Mouse (Mus musculus) bone marrow macrophage, adult 2 months (primary cell): ENCODE data around the gene Gm20431.

Experiments used
- CTCF ChIP-seq: IDR thresholded peaks from 2 replicates; pipeline ENCODE4 v1.5.1; 2012; ENCODE audit warnings: low read depth, mild to moderate bottlenecking, low read length, moderate library complexity
- POLR2A ChIP-seq: IDR thresholded peaks from 2 replicates; pipeline ENCODE4 v1.6.1; 2012; ENCODE audit warnings: mild to moderate bottlenecking, low read depth, low read length, borderline replicate concordance

DNA sequence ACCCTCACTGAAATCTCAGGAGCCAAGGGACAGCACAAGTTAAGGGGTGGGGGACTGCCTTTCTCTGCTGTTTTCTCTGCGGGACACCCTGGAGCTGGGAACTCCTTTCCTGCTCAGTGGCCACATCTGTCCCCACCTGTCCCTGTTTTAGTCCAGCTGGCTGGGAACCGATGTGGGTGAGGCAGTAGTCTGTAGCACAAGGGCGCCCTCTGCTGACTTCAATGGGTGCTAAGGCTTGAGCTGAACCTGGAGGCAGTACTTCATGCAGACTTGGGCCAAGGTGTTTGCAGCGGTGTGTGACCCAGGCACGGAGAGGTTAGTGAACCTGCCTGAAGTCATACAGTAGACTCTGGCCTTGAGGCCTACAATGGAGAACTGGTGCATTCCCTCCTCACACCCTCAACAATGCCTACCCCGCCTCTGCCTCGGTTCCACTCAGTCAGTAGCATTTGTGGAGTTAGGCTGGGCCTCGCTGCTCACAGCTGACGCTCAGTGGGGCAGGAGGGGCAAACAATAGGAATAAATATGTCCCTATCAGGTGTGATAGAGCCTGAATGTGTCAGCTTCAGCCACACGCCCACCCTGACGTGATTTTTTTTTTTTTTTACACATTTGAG is 56.0 kb downstream of the Gm20431 start:
- TF ChIP-seq POLR2A (no peak), CTCF (peak; percentile 89)
